Mouse (Mus musculus): ENCODE results near the gene Zfp870. TPM values are rescaled to one million over a fixed set of nuclear protein-coding genes. Genes with fewer than 3 reads are reported as not detected.

The Zfp870 gene
- total and polyA plus RNA-seq, 2 experiments from 2014 or later: 5.0 to 5.9 TPM

DNA sequence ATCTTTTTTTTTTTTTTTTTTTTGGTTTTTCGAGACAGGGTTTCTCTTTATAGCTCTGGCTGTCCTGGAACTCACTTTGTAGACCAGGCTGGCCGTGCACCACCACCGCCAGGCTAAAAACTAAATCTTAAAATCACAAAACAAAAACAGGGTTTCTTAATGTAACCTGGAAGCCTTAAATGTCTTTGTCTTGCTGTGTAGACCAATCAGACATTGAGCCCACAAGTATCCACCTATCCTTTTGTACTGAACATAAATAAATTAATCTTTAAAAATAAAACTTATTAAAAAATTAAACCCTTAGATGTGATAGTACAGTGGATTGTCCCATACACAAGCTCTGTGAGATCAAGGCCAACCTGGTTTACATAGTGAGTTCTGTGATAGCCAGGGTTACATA is 2.5 kb upstream of the Zfp870 start:
- no peak overlapping the region for H3K9ac ChIP-seq (replicated peaks; ENCODE audit: low read length)
- no peaks in the 10 kb centered on the region for H3K36me3 ChIP-seq (ENCODE audit: insufficient read depth, low read length)
- H3K27me3 ChIP-seq (ENCODE audit: insufficient read depth, low read length): no peaks in the 10 kb centered on the region
- no peak for TF ChIP-seq CTCF (IDR thresholded peaks at IDR 0.05; ENCODE audit: low read depth)
- no peaks in the 10 kb centered on the region for H3K9me3 ChIP-seq (ENCODE audit: low read length)
- no peak for DNase-seq (ENCODE audit: low spot score)
- WGBS: 76% methylated on average over 3 of the region's 3 CpGs
- H3K27ac ChIP-seq: no peak overlapping the region
- no peak overlapping the region for H3K4me3 ChIP-seq (ENCODE audit: low read length)
- peaks cover 13% of the 10 kb centered on the region for H3K4me1 ChIP-seq (ENCODE audit: insufficient read depth, low read length)
- no peak for ATAC-seq
- no peak overlapping the region for H3K4me2 ChIP-seq (ENCODE audit: low read depth, low read length)

DNA sequence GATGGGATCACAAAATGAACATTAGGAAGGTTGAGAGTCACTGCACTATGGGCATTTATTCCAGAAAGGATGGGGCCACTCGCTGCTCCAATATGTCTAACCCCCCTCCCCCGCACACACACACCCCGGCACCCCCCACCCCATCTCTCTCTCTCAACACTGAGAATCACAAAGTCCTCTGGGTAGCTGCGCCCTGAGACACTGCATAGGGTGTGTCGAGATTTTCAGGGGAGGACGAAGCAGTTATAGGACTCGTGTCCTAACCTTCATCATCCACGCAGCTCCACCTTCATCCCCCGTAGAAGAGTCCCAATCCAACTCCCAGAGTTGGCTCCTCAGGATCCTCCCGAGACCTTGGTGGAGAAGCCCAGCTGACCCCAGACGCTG is 597 bp downstream of the Zfp870 start:
- DNase-seq (ENCODE audit: low spot score) (no peak), ATAC-seq (peak; percentile 60)
- Histone ChIP-seq H3K9ac (replicated peaks; ENCODE audit: low read length) (peak overlapping the region; percentile 72), H3K4me2 (ENCODE audit: low read depth, low read length) (peak overlapping the region; percentile 89), H3K4me1 (ENCODE audit: insufficient read depth, low read length) (peaks cover 13% of the 10 kb centered on the region), H3K36me3 (ENCODE audit: insufficient read depth, low read length) (no peaks in the 10 kb centered on the region), H3K27me3 (ENCODE audit: insufficient read depth, low read length) (no peaks in the 10 kb centered on the region), H3K4me3 (ENCODE audit: low read length) (peak overlapping the region; percentile 69), H3K9me3 (ENCODE audit: low read length) (no peaks in the 10 kb centered on the region), H3K27ac (peak overlapping the region; percentile 87)
- TF ChIP-seq CTCF (IDR thresholded peaks at IDR 0.05; ENCODE audit: low read depth): no peak
- 3% methylated on average over 11 of the region's 11 CpGs for WGBS

DNA sequence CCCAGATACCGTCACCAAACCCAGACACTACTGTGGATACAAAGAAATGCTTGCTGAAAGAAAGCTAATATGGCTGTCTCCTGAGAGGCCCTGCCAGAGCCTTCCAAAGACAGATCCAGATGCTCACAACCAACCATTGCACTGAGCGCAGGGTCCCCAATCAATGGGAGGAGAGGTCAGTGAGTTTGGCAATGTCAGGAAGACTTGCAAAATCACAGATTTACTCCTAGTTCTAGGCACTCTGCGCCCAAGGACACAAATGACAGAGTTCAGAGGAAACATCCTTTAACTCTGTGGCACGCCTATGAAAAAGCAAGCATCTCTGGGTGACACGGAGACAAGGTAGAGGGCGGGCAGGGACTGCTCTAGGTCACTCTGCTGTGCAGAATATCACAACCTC is 1.8 kb downstream of the Zfp870 start:
- Histone ChIP-seq H3K9me3 (ENCODE audit: low read length) (no peaks in the 10 kb centered on the region), H3K4me3 (ENCODE audit: low read length) (no peak overlapping the region), H3K36me3 (ENCODE audit: insufficient read depth, low read length) (no peaks in the 10 kb centered on the region), H3K4me1 (ENCODE audit: insufficient read depth, low read length) (peaks cover 13% of the 10 kb centered on the region), H3K27ac (no peak overlapping the region), H3K4me2 (ENCODE audit: low read depth, low read length) (no peak overlapping the region), H3K27me3 (ENCODE audit: insufficient read depth, low read length) (no peaks in the 10 kb centered on the region), H3K9ac (replicated peaks; ENCODE audit: low read length) (no peak overlapping the region)
- WGBS: 92% methylated on average over 6 of the region's 6 CpGs
- no peak for TF ChIP-seq CTCF (IDR thresholded peaks at IDR 0.05; ENCODE audit: low read depth)
- no peak for DNase-seq (ENCODE audit: low spot score)
- ATAC-seq: no peak

DNA sequence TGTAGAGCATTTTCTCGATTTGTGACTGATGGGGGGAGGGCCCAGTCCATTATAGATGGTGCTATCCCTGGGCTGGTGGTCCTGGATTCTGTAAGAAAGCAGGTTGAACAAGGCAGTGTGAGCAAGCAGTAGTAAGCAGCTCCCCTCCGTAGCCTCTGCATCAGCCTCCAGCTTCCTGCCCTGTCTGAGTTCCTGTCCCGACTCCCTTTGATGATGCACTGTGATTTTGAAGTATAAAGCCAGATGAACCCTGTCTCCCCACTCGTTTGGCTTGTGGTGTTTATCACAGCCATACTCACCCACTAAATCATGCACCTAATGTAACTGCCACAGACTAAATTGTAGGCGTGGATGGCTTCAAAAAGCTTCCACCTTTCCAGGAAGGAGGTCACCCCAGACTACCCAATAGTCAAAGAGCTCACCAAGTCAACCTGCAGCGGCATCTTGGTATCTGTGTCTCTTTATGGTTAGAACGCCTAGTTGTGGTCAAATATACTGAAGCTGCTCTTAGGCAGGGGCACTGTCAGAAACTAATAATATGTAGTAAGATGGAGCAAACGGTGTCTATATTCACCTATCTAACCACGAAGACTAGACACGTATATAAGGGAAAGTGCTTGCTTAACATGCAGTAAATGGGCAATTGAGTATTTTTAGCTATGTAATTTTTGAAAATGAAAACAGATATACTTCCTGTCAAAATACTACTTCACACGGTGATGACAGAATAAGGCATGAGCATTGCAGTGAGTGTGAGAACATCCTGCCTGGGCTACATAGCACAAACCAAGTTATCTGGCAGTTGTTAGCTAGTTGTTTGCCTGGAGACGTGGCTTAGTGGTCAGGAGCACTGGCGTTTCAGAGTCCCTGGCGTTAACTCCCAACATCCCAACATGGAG is 10.9 kb downstream of the Zfp870 start:
- no peaks in the 10 kb centered on the region for H3K9me3 ChIP-seq (ENCODE audit: low read length)
- no peak overlapping the region for H3K4me2 ChIP-seq (ENCODE audit: low read depth, low read length)
- H3K36me3 ChIP-seq (ENCODE audit: insufficient read depth, low read length): peaks cover 33% of the 10 kb centered on the region
- no peaks in the 10 kb centered on the region for H3K4me1 ChIP-seq (ENCODE audit: insufficient read depth, low read length)
- ATAC-seq (no peak), DNase-seq (ENCODE audit: low spot score) (no peak)
- H3K27me3 ChIP-seq (ENCODE audit: insufficient read depth, low read length): no peaks in the 10 kb centered on the region
- H3K27ac ChIP-seq: no peak overlapping the region
- no peak for TF ChIP-seq CTCF (IDR thresholded peaks at IDR 0.05; ENCODE audit: low read depth)
- H3K4me3 ChIP-seq (ENCODE audit: low read length): no peak overlapping the region
- 96% methylated on average over 14 of the region's 14 CpGs for WGBS
- no peak overlapping the region for H3K9ac ChIP-seq (replicated peaks; ENCODE audit: low read length)

DNA sequence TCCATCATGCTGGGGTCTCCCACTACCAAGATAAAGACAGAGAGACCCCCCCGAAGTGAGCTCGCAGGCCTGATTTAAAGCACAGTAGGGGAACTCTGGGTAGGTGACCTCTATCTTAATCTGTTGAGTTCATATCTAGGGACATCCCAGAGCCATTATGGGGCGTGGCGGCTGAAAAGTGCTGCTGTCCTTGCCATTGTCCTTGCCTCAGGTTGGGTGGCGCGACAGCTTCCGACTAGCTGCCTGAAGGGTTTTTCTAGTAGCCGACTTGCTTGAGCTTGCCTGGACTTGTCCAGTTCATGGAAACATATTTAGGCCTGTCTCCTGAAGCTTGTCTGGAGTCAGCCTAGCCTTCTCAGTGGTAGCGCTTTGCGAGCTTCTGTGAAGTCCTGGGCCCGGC is 12.7 kb downstream of the Zfp870 start:
- Histone ChIP-seq H3K27ac (no peak overlapping the region), H3K4me2 (ENCODE audit: low read depth, low read length) (no peak overlapping the region), H3K27me3 (ENCODE audit: insufficient read depth, low read length) (no peaks in the 10 kb centered on the region), H3K36me3 (ENCODE audit: insufficient read depth, low read length) (peaks cover 26% of the 10 kb centered on the region), H3K9me3 (ENCODE audit: low read length) (no peaks in the 10 kb centered on the region), H3K4me1 (ENCODE audit: insufficient read depth, low read length) (no peaks in the 10 kb centered on the region), H3K9ac (replicated peaks; ENCODE audit: low read length) (no peak overlapping the region), H3K4me3 (ENCODE audit: low read length) (no peak overlapping the region)
- TF ChIP-seq CTCF (IDR thresholded peaks at IDR 0.05; ENCODE audit: low read depth): no peak
- no peak for DNase-seq (ENCODE audit: low spot score)
- ATAC-seq: no peak
- 94% methylated on average over 11 of the region's 11 CpGs for WGBS

DNA sequence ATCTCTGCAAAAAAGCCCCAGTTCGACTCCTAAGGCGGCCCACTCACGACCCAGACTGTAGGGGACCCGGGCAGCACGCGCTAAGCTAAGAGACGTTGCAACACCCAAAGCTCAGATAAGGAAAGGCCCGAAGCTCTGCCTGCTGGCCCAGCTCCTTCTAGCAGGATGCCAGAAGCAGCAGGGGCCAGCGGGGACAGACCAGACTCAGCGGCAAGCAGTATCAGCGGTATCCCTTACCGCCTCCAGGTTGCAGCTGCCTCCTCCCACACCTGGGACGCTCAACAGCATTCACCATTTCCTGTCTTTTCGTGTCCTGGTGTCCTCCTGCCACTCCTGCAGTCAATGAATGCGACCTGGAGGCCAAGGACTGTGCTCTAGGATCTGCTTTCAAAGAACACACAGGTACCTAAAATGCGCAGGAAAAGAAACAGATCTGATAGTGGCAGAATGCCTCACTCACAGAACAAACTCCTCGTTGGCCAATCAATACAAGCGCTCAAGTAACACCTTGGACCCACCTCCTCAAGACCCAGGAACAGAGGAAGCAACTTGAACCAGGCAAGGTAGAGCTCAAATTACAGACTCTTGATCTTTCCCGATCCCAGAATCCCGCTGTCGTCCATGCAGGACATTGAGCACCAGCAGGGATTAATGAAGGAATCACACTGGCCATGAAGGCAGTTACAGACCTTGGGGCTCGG is 13.8 kb downstream of the Zfp870 start:
- H3K27me3 ChIP-seq (ENCODE audit: insufficient read depth, low read length): no peaks in the 10 kb centered on the region
- no peak overlapping the region for H3K27ac ChIP-seq
- H3K4me1 ChIP-seq (ENCODE audit: insufficient read depth, low read length): no peaks in the 10 kb centered on the region
- DNase-seq (ENCODE audit: low spot score) (no peak), ATAC-seq (no peak)
- no peak overlapping the region for H3K4me3 ChIP-seq (ENCODE audit: low read length)
- H3K36me3 ChIP-seq (ENCODE audit: insufficient read depth, low read length): peaks cover 15% of the 10 kb centered on the region; the same call in 1 of the 2 replicates
- TF ChIP-seq CTCF (IDR thresholded peaks at IDR 0.05; ENCODE audit: low read depth): no peak
- no peaks in the 10 kb centered on the region for H3K9me3 ChIP-seq (ENCODE audit: low read length)
- no peak overlapping the region for H3K9ac ChIP-seq (replicated peaks; ENCODE audit: low read length)
- WGBS: 14% methylated on average over 22 of the region's 22 CpGs
- H3K4me2 ChIP-seq (ENCODE audit: low read depth, low read length): no peak overlapping the region

Data from hindbrain, postnatal 0 days (tissue).